In genomic region chr10:61745133-61745532, GRCm38 (mm10) we compare ENCODE assay signal across 9 mouse cellular contexts. TPM values are rescaled to one million over a fixed set of nuclear protein-coding genes. Genes with fewer than 3 reads are reported as not detected.
DNase-seq lines count a peak whose midpoint lies in the region; ATAC-seq and TF ChIP-seq lines count a peak whose summit lies in the region.
"Had no signal": no experiment of that assay in that cellular context is flagged by ENCODE, and none has a peak within 500 bp of the region (broad histone marks: within the 10 kb centered on the region; RNA-seq: fewer than 3 reads in every experiment).

No protein-coding gene starts in this region.

- no peak overlapping the region for H3K27ac ChIP-seq in heart, adult 2 months
- no peak overlapping the region for H3K27ac ChIP-seq in heart, embryonic 11.5 days (ENCODE audit: low read depth, low read length)
- H3K27ac ChIP-seq in embryonic fibroblast, embryonic 13.5 days (ENCODE audit: insufficient read depth, low read length), result no peak overlapping the region
- H3K27ac ChIP-seq in stomach, postnatal 0 days (replicated peaks), result no peak overlapping the region
- H3K27ac ChIP-seq: lung, embryonic 15.5 days had no signal

- no peak for DNase-seq in heart, adult 2 months
- DNase-seq in right cerebral cortex, postnatal 14 days, result peak; percentile 50
- no peak for DNase-seq in right cerebral cortex, postnatal 36 days (ENCODE audit: low spot score in 2 of 2)
- peak; percentile 29 for DNase-seq in stomach, postnatal 0 days (ENCODE audit: low spot score)
- no peak for DNase-seq in adrenal gland, postnatal 10 days
- no peak for DNase-seq in cerebellum, adult 9-10 months

- intact Hi-C loops in heart, adult 2 months (cut with DNase I), result no loop called here

- no peak for TF ChIP-seq POLR2A in heart, adult 2 months (IDR thresholded peaks at IDR 0.05; ENCODE audit: insufficient read depth, low read depth, low read length)
- no peak for TF ChIP-seq POLR2A in embryonic fibroblast, embryonic 13.5 days (IDR thresholded peaks at IDR 0.05; ENCODE audit: low read depth, low read length)

- no peaks in the 10 kb centered on the region for H3K27me3 ChIP-seq in heart, adult 2 months (ENCODE audit: control insufficient read depth, insufficient read depth, low read length)
- H3K27me3 ChIP-seq in heart, embryonic 11.5 days (ENCODE audit: control insufficient read depth, insufficient read depth, low read length), result no peaks in the 10 kb centered on the region
- no peaks in the 10 kb centered on the region for H3K27me3 ChIP-seq in stomach, postnatal 0 days (ENCODE audit: control insufficient read depth, insufficient read depth, low read length)
- H3K27me3 ChIP-seq: lung, embryonic 15.5 days had no signal

- H3K4me2 ChIP-seq in heart, embryonic 11.5 days, result no peak overlapping the region
- H3K4me2 ChIP-seq in stomach, postnatal 0 days (replicated peaks; ENCODE audit: low read depth), result no peak overlapping the region
- H3K4me2 ChIP-seq: lung, embryonic 15.5 days had no signal

- H3K9me3 ChIP-seq in heart, embryonic 11.5 days (replicated peaks; ENCODE audit: control insufficient read depth, low read length), result no peaks in the 10 kb centered on the region
- no peaks in the 10 kb centered on the region for H3K9me3 ChIP-seq in stomach, postnatal 0 days (ENCODE audit: control insufficient read depth, low read length)
- H3K9me3 ChIP-seq: lung, embryonic 15.5 days had no signal

- H3K36me3 ChIP-seq in heart, adult 2 months (ENCODE audit: control insufficient read depth, insufficient read depth, low read length), result no peaks in the 10 kb centered on the region
- H3K36me3 ChIP-seq in heart, embryonic 11.5 days (ENCODE audit: control insufficient read depth, insufficient read depth, low read length), result peaks cover 63% of the 10 kb centered on the region
- 0 out of 2 replicates have a peak, but pooled peaks cover 9% of the 10 kb centered on the region for H3K36me3 ChIP-seq in stomach, postnatal 0 days (ENCODE audit: control insufficient read depth, insufficient read depth, low read length)

- 89% methylated on average over 4 of the region's 4 CpGs for WGBS in heart, adult 2 months
- 79% methylated on average over 4 of the region's 4 CpGs for WGBS in heart, embryonic 11.5 days (ENCODE audit: insufficient replicate concordance)
- WGBS in stomach, postnatal 0 days, result 90% methylated on average over 4 of the region's 4 CpGs

- no peak overlapping the region for H3K9ac ChIP-seq in heart, adult 2 months (ENCODE audit: low read depth, low read length)
- H3K9ac ChIP-seq in heart, embryonic 11.5 days (ENCODE audit: low read depth, low read length), result no peak overlapping the region
- no peak overlapping the region for H3K9ac ChIP-seq in stomach, postnatal 0 days (ENCODE audit: low read length)
- H3K9ac ChIP-seq: lung, embryonic 15.5 days had no signal

- H3K4me1 ChIP-seq in heart, adult 2 months (ENCODE audit: control insufficient read depth, insufficient read depth, low read length), result no peaks in the 10 kb centered on the region
- H3K4me1 ChIP-seq in heart, embryonic 11.5 days (ENCODE audit: control insufficient read depth, insufficient read depth, low read length), result no peaks in the 10 kb centered on the region
- H3K4me1 ChIP-seq in embryonic fibroblast, embryonic 13.5 days (ENCODE audit: control insufficient read depth, insufficient read depth, low read length), result no peaks in the 10 kb centered on the region
- H3K4me1 ChIP-seq in stomach, postnatal 0 days (replicated peaks; ENCODE audit: control insufficient read depth, insufficient read depth), result no peaks in the 10 kb centered on the region
- H3K4me1 ChIP-seq: lung, embryonic 15.5 days had no signal

- no peaks in the 10 kb centered on the region for H3K79me2 ChIP-seq in heart, adult 2 months (replicated peaks; ENCODE audit: control insufficient read depth, insufficient read depth, low read length)

- ATAC-seq in heart, embryonic 11.5 days (replicated peaks; ENCODE audit: insufficient number of reproducible peaks, low FRiP score, low TSS enrichment), result no peak
- no peak for ATAC-seq in stomach, postnatal 0 days (ENCODE audit: low FRiP score, low TSS enrichment)

- H3K4me3 ChIP-seq in heart, adult 2 months, result no peak overlapping the region
- H3K4me3 ChIP-seq in heart, embryonic 11.5 days (ENCODE audit: low read depth, low read length), result no peak overlapping the region
- H3K4me3 ChIP-seq in embryonic fibroblast, embryonic 13.5 days (ENCODE audit: insufficient read depth, low read length), result no peak overlapping the region
- no peak overlapping the region for H3K4me3 ChIP-seq in stomach, postnatal 0 days (ENCODE audit: low read depth, low read length)
- H3K4me3 ChIP-seq: lung, embryonic 15.5 days had no signal

- TF ChIP-seq EP300 in heart, adult 2 months (IDR thresholded peaks at IDR 0.05; ENCODE audit: insufficient read depth, low read depth, low read length), result no peak
- no peak for TF ChIP-seq EP300 in stomach, postnatal 0 days (optimal IDR thresholded peaks at IDR 0.05)

- TF ChIP-seq CTCF in heart, adult 2 months (IDR thresholded peaks at IDR 0.05), result peak; percentile 55
- peak; percentile 47; the same call in 1 of the 2 replicates for TF ChIP-seq CTCF in embryonic fibroblast, embryonic 13.5 days (IDR thresholded peaks at IDR 0.05; ENCODE audit: borderline replicate concordance, insufficient read depth, low read length)
- peak; percentile 61 for TF ChIP-seq CTCF in stomach, postnatal 0 days (IDR thresholded peaks at IDR 0.05; ENCODE audit: low read depth)

RNA-seq across cellular contexts. Expression of gene Aifm2, which starts 30.1 kb away (rescaled TPM):
- total RNA-seq in heart, adult 2 months (2021), result 10 to 100 TPM; 24.6 to 28.9 TPM
- polyA plus RNA-seq in heart, adult 2 months (2012; rRNA removed), result 32.9 and 39.5 TPM in 2 replicates
- 15.6 and 18.9 TPM in 2 replicates for polyA plus RNA-seq in heart, embryonic 11.5 days (2014; fragmentation: Nextera tagmentation; extraction: Ambion mirVana)
- 11.5 and 14.9 TPM in 2 replicates for polyA plus RNA-seq in embryonic fibroblast, embryonic 13.5 days (2011; ENCODE audit: insufficient read length, low read depth, missing spikeins)
- polyA plus RNA-seq in stomach, postnatal 0 days (2015; fragmentation: Nextera tagmentation; extraction: Ambion mirVana), result 9.2 and 9.4 TPM in 2 replicates
- total RNA-seq in adrenal gland, postnatal 10 days (2021), result 100 to 1,000 TPM; 292 TPM

RNA-seq across cellular contexts. Expression of gene H2afy2, which starts 38.8 kb away (rescaled TPM):
- 1 to 10 TPM; 3.4 to 4.7 TPM for total RNA-seq in heart, adult 2 months (2021)
- 4.2 and 4.6 TPM in 2 replicates for polyA plus RNA-seq in heart, adult 2 months (2012; rRNA removed)
- polyA plus RNA-seq in heart, embryonic 11.5 days (2014; fragmentation: Nextera tagmentation; extraction: Ambion mirVana), result 57.9 and 62.0 TPM in 2 replicates
- polyA plus RNA-seq in embryonic fibroblast, embryonic 13.5 days (2011; ENCODE audit: insufficient read length, low read depth, missing spikeins), result 27.4 and 41.2 TPM in 2 replicates
- polyA plus RNA-seq in stomach, postnatal 0 days (2015; fragmentation: Nextera tagmentation; extraction: Ambion mirVana), result 26.0 and 28.7 TPM in 2 replicates
- total RNA-seq in adrenal gland, postnatal 10 days (2021), result 10 to 100 TPM; 13.4 to 16.9 TPM

RNA-seq across cellular contexts. Expression of gene Tysnd1, which starts 49.8 kb away (rescaled TPM):
- total RNA-seq in heart, adult 2 months (2021), result 10 to 100 TPM; 20.2 to 22.3 TPM
- 24.8 and 27.2 TPM in 2 replicates for polyA plus RNA-seq in heart, adult 2 months (2012; rRNA removed)
- 24.5 and 25.1 TPM in 2 replicates for polyA plus RNA-seq in heart, embryonic 11.5 days (2014; fragmentation: Nextera tagmentation; extraction: Ambion mirVana)
- polyA plus RNA-seq in embryonic fibroblast, embryonic 13.5 days (2011; ENCODE audit: insufficient read length, low read depth, missing spikeins), result 14.5 and 19.3 TPM in 2 replicates
- 18.5 and 20.9 TPM in 2 replicates for polyA plus RNA-seq in stomach, postnatal 0 days (2015; fragmentation: Nextera tagmentation; extraction: Ambion mirVana)
- total RNA-seq in adrenal gland, postnatal 10 days (2021), result 10 to 100 TPM; 84.3 to 87.3 TPM

Comparison
In these comparisons a context has a peak if more than half of its experiments do, and no peak if none do; other contexts are left out.
1. DNase-seq: peak in right cerebral cortex, postnatal 14 days (single experiment) and stomach, postnatal 0 days (single experiment); none in heart, adult 2 months (0 of 2), right cerebral cortex, postnatal 36 days (0 of 2), adrenal gland, postnatal 10 days (single experiment) and cerebellum, adult 9-10 months (single experiment).
2. Peak in every context shown above with its lines, with median percentiles within 50 percentile points of each other: CTCF ChIP-seq.